Mouse (Mus musculus): ENCODE results near the gene Epb41l5.

Gene Epb41l5

DNA sequence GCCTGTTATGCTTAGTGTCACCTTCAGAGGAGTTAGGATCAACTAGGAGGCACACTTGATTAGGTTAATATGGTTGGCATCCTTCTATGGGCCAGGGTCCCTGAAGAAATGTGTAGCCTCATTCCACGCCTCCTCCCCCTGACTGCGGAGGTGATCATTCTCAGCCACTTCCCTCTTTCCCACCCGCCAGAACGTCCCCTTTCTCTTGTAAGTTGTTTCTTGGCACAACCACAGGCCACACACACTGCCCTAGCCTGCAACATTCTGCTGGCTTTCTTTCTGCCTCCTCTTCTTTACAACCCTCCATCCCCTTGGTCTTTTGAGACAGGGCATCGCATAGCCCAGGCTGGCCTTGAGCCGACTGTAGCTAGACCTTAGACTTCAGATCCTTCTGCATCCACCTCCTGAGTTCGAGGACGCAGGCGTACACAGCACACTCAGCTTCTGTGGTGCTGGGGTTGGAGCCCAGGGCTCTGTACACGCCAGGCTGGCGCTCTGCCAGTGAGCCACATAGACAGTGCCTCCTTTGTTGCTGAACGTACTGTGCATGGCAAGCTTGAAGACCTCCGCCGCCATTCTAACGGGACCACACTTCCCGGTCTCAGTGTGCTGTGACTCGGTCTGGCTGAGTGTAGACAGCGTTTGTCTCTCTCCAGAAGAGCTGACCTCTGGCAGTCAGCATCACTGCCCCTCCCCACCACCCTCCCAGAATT lies 115.6 kb downstream of the Epb41l5 start:
- no peak for DNase-seq (ENCODE audit: low read depth, low spot score)

DNA sequence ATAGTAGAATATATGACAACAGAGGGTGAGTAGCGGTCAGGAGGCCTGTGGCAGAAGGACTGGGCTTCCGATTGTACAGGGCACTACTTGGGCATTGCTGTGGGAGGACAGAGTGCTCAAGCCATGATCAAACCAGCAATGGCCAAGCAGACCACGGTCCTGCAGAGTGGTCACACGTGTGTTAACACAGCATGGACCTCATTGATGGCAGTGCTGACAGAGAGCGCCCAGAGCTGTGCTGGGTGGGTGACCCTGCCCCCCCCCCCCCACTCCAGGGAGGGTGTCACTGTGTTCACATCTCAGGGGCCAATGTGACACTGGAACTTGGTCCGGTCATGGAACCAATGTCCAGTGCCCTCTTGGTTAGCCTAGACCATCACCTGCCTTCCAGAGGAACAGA lies 116.6 kb downstream of the Epb41l5 start:
- DNase-seq (ENCODE audit: low read depth, low spot score) = no peak

DNA sequence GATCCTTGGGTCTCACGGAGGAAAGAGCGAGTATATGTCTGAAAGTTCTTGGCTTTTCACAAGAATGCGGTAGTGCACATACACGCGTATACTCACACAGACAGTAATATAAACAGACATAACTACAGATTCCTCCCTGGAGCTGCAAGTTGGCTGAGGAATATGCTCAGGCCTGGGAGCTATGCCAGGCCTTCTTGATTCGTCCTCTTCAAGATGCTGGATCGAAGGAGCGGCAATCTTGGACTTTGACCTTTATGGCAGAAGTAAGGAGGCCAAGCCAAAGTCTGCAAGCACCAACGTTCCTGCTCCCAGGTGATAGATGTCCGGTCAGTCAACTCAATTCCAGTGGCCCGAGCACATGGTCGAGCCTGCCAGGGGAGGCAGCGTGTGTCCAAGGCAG lies 117.9 kb downstream of the Epb41l5 start:
- no peak for DNase-seq (ENCODE audit: low read depth, low spot score)

DNA sequence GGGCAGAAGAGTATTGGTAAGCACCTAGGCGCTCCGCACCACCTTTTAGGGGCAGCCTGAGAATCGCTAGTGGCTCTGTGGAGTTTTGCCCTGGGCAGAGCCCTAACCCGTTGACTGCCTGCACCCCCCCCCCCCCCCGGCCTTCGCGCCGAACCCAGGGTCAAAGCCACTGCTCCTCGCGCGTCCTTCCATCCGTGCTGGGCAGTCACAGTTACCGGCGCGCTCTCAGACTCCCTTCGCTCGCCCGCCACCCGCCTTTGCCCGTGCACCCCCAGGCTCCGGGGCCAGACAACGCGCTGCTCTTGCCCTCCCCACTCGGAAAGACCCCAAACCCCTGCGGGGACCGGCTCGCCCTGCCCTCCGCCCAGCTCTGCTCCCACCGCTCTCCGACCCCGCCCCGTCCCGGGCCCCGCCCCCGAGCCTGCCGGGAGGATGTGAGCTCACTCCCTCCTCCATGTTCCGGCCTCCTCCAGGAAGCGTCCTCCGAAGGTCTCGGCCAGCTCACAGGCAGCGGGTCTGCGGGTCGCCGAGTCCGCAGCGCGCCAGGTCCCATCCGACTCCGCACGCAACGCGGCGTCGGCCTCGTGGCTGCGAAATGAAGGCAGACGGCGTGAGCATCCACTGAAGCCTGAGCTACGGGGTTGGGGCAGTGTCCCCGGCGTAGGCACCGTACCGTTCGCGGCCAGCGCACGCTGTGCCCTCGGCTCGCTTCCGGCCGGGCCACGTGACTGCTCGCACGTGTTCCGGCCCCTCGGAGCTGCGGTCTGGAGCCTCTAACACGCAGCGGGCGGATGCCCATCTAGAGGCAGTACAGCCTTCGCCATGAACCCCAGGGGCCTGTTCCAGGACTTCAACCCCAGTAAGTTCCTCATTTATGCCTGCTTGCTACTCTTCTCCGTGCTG lies 122.9 kb downstream of the Epb41l5 start, which contains the start of gene Tmem185b:
Tmem185b (plus strand) TSS at position 472 of the 903 bp plus-strand sequence.
- no peak for DNase-seq (ENCODE audit: low read depth, low spot score)

DNA sequence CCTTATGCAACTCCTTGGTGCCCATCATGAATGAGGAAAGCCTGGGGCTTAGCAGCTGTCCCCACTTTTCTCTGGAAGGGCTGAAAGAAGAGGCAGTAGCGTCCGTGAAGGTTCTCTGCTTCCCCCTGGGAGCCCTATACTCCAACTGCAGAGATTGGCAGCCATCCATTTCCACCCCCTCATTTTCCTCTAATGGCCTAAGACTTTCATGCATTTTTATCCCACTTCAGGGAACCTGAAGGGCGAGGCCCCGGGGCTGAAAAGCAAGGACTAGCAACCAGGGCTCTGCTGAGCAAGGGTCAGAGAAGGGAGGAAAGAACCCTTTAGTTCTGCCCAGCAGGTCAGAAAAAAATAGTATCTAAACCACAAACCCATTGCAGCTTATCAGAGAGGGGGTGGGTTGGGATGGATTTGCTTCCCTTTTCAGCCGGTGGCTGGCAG lies 123.8 kb downstream of the Epb41l5 start:
- no peak for DNase-seq (ENCODE audit: low read depth, low spot score)

DNA sequence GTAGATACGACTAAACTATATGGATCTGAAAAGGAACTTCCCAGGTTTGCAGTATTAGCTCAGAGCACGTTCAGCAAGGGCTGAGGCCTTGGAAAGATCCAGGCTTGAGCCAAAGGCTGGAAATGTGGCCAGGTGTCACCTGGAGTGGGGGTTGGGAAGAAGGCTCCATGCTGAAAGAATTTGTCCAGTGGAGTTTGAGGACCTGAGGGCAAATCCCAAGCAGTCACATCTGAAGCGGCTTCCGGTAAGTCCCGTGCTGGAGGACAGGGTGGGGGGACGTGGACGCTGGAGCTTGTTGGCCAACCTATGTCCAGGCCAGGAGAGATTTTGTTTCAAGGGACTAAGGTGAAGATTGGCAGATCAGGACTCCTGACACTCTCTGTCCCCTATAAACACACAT lies 125.0 kb downstream of the Epb41l5 start:
- DNase-seq (ENCODE audit: low read depth, low spot score) = no peak

DNA sequence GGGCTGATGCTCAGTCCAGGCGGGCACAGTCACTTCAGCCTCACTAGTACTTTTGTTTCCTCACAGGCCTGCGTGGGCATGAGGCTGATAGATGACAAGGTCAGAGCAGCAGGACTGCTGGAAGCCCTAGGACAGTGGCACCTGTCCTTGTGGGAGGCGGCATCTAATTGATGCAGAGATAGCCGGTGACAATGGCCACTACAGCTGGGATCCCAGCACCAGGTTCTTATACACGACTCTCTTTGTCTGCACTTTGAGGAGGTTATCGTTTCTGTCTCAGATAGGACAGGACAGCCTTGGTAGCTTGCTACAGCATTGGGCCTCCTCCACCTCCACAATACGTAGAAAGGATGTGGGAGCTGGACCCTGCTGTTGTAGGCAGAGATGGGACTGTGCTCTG lies 125.4 kb downstream of the Epb41l5 start:
- no peak for DNase-seq (ENCODE audit: low read depth, low spot score)

DNA sequence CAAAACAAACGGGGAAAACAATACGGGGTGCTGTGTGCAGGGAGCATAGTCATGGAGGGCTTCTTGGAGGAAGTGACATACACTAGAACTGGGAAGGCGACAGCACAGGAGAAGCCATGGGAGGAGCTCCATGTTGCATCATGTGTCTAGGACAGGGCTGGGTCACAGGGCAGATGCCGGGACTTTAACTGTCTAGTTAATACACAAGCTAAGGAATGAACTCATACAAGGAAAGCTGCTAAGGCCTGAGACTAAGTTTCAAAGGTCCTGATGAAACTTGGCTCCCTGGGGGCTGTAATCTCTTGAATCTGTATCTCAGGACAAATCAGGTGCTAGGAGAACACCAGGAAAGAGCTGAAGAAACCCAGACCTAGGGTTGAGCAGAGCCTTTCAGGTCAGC lies 126.1 kb downstream of the Epb41l5 start:
- no peak for DNase-seq (ENCODE audit: low read depth, low spot score)

DNA sequence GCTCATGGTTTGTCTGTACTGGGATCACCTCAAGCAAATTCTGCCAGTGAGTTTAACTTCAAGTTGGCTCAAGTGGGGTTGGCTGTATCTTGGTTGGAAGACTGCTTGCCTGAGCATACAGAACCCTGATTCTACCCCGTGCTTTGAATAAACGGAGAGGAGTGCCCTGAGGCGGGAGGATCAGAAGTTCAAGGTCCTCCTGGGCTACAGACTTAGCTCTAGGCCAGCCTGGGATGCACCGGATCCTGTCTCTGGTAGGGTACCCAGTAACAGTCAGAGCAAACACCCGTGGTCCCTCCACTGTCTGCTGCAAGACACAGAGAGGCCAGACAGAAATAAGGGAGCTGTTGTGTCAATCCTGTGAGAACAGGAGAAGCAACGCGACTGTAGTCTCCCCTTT lies 127.1 kb downstream of the Epb41l5 start:
- no peak for DNase-seq (ENCODE audit: low read depth, low spot score)

DNA sequence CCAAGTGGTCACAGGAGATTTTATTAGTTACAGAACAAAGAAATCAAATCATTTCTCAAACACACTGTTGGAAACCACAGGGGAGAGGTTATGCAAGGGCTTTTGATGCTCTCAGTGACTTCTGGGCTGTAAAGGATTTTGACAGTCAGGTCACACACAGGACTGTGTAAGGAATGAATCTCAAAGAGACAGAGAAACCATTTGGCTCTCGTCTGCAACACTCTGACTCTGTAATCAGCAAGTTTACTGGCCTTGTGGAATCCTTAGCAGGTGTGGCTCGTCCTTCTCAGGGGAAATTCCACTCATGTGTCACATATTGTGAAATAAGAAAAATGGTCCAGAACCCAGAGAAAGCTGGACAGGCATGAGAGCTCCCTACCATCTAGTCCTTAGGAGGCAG lies 127.8 kb downstream of the Epb41l5 start:
- no peak for DNase-seq (ENCODE audit: low read depth, low spot score)

DNA sequence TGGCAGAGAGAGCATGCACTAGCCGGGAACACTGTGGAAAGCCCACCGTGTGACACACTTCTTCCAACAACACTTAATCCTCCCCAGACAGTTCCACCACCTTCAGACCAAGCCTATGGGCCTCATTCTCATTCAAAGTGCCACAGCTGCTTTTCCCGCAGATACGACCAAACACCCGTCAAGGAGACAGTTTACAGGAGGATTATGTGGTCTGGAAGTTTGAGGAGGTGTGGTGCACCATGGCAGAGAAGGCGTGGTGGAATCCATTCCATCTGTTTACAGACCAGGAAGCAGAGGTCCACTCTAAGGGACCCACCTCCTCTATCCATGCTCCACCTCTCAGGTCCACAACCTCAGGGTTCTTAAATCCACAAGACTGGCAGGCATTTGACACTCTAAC lies 129.5 kb downstream of the Epb41l5 start:
- DNase-seq (ENCODE audit: low read depth, low spot score) = no peak

DNA sequence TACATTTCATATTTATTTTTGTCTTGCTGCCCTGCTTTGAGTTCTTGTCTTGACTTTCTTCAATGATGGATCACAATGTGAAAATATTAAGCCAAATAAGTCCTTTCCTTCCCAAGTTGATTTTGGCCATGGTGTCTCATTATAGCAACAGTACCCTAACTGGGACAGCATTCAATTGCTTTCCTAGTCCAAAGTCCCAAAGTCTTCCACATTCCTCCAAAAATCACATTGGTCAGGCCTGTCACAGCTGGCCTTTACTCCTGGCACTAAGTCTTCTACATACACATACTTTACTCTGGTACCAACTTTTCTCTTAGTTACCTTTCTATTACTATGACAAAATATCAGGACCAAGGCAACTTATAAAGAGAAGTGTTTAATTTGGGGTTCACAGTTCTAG lies 130.0 kb downstream of the Epb41l5 start:
- no peak for DNase-seq (ENCODE audit: low read depth, low spot score)

DNA sequence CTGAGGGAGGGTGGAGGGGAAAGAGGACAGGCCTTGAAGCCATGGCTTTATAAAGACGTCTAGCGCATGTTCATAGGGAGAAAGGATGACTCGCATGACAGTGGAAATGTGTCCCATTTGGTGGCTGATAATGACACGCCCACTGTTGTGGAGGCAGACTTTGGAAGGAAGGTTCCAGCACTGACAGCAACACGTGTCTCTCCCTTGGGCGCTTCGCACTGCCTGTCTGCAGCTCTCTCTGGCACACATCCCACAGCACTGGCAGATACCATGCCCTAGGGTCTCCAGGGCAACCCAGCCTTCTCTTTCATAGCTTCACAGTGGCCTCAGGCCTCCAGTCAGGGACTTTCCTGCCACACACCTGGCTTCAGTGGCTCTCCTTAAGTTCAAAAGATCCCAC lies 130.7 kb downstream of the Epb41l5 start:
- no peak for DNase-seq (ENCODE audit: low read depth, low spot score)

DNA sequence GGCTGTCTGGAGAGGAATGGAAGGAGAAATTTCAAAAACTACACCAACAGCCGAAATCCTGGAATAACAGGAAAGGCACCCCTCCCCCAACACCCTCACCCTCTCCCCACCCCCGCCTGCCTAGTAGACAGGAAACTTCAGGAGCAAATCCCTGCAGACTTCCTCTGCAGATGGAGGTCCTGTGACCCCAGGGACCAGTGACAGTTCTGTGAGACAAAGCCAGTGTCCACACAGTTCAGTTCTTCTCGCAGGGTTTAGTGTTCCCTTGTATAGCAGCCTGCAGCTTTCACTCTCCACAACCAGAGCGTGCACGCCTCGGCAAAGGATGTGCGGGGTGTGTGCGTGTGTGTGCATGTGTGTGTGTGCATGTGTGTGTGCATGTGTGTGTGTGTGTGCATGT lies 137.9 kb downstream of the Epb41l5 start:
- DNase-seq (ENCODE audit: low read depth, low spot score) = no peak

DNA sequence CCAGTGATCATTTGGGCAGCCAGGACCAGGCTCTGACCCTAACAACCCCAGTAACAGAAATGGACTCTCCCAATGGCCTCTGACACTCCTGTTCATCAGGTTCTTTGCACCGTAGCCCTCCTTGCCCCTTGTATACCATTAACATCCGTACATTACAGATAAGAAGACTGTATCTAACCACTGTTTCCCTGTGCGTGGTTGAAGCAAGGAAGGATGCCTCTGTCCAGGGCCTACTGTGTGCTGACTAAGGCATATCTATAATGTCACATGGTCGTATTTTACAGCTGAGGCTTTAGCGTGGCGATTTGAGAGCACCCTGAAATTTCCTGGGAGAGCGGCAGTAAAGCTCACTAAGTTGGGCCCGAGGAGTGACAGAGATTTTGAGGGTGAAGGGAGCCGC lies 138.4 kb downstream of the Epb41l5 start:
- no peak for DNase-seq (ENCODE audit: low read depth, low spot score)

DNA sequence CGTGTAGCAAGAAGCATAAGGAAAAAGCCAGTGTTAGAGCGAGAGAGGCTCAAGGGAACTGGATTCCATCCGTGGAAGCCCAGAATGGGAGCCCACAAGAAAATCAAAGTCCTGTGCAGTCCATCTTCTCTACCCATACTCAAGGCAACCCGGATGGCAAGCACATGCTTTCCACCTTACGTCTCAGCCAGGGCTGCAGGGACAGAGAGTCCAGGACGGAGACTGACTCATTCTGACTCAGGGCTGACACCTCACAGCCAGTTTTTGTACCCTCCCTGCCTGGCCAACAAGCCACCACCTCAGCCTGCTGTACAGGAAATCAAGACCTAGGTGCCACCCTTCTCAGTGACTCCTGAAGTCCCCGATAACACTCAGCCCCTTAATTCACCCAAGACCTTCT lies 139.3 kb downstream of the Epb41l5 start:
- DNase-seq (ENCODE audit: low read depth, low spot score) = no peak

DNA sequence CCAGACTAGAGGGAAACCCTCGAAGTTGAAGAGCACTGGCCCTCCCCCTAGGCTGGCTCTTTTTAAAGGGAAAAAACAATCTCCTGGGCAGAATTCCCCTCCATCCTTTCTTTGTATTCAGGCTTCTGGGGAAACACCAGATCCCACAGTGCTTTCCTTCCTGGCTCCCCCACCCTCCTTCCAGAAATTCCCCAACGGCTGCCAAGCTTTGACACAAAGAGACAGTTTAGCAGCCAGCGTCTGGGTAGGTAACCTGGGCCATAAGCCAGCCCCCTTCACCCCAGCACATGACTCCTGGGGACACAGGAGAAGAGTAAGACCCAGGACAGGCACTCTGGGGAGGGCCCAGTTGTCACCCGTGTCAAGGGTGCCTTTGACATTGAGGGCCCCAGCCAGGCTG lies 140.3 kb downstream of the Epb41l5 start:
- DNase-seq (ENCODE audit: low read depth, low spot score) = no peak

DNA sequence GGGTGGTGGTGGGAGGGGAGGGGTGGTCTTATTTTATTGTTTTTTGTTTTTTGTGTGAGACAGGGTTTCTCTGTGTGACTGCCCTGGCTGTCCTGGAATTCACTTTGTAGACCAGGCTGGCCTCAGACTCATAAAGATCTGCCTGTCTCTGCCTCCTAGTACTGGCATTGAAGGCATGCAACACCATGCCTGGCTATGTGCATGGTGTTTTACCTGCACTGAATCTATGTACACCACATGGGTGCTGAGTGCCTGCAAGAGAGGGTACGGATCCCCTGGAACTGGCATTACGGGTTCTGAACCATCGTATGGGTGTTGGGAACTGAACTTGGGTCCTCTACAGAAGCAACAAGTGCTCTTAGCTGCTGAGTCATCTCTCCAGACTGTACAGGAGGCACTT lies 142.8 kb downstream of the Epb41l5 start:
- DNase-seq (ENCODE audit: low read depth, low spot score) = no peak

DNA sequence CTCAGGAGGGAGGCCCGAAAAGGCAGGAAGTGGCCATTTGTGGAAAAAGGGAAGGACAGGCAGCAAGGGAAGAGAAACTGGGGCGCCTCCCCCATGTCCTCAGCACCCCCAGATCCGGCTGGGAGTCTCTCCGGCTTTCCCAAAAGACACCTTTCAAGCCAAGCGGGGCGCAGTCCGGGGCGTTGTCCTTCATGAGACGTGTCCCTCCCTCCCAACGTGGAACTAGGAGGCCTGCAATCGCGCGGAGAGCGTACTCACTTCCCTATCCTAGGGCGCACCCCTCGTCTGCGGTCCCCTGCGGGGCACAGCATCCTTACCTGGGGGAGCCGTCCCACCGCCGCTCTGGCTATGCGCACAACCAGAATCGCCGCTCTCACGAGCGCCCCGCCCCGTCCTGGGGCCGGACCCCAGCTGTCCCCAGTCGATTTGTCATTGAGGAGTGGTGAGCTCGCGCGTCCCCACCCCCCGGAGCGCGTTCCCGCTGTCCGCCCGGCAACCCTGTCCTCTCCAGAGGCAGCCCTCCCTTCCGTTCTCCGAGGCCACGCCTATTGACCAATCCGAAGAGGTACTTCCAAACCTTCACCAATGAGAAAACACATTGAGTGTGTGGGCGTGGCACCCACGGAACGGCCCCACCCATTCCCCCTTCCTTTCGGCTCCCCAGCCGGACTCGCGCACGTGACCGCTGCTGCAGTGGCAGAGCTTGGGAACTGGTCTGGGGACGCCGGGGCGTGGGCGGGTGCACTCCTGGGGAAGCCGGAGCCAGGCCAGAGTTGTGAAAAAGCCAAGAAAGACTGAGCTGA lies 144.3 kb downstream of the Epb41l5 start, which contains the start of gene Ralb:
Ralb (minus strand) TSS at position 535 of the 803 bp plus-strand sequence.
- peak; percentile 68 for DNase-seq (ENCODE audit: low read depth, low spot score)

DNA sequence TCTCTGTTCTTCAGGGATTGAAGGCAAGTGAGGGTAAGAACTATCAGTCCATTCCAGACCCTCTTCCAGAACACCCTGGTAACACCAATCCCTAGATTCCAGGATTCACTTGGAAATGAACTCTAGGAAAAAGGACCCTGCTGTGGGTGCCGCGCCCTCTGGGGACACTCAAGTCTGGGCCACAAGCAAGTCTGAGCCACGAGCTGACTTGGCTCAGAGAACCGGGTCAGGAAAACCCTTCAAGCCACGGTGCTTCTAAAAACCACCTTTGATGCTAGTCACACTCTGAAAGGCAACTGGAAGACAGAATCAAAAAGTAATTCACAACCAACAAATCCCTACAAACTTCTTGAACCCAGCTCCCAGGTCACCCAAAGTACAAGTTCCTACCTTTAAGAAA lies 145.0 kb downstream of the Epb41l5 start:
- no peak for DNase-seq (ENCODE audit: low read depth, low spot score)

DNA sequence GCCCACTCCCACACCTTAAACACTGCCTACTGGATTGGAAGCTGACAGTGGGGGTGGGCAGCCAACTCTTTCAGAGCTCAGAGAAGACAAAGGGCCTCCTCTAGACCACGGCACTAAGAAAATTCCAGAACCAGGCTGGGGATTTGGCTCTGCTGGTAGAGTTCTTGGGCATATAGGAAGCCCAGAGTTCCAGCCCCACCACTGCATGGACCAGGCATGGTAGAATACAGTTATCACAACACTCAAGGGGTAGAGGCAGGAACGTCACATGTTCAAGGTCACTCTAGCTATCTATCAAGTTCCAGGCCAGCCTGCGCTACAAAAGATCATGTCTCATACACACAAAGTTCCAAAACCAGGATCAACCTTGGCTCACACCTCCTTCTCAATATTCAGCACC lies 145.6 kb downstream of the Epb41l5 start:
- DNase-seq (ENCODE audit: low read depth, low spot score) = no peak

DNA sequence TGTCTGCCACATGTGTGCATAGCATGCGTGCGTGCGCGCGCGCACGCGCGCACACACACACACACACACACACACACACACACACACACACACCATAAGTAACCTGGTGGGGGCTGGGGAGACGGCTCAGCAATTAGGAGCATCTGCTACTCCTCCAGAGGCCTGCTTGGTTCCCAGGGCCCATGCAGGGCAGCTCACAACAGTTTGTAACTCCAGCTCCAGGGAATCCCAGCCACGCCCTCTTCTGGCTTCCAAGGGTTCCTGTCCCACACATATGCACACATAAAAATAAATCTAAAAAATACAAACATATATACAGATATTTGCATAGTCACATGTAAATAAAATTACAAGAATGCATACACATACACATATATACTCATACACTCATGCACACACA lies 146.1 kb downstream of the Epb41l5 start:
- DNase-seq (ENCODE audit: low read depth, low spot score) = no peak

Data from c-Kit-negative CD71-positive TER-119-positive erythroid progenitor cells, embryonic 14.5 days (primary cell).